Mouse (Mus musculus): Measurements from ENCODE around the gene Atp13a1. TPM values are rescaled to one million over a fixed set of nuclear protein-coding genes. Genes with fewer than 3 reads are reported as not detected.

The Atp13a1 gene
- total RNA-seq, 2 experiments from 2014 or later, result 9.9 to 10.4 TPM

DNA sequence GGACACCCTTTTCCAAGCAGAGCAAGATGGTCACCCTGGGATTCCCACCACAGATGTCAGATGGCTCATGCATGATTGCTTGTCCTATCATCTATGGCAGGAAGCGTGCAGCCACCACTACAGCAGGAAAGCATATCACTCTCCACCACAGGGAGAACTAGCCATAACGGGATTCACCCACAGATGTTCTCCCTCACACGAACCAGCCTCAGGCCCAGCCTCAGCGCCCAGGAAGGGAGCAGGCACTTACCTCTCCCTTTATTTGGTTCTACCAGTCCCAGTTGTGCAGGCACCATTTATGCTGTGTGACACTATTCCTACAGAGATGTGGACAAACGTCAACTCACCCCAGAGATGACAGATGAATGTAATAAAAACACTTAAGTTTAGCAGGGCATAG lies 1.9 kb upstream of the Atp13a1 start:
- no peak overlapping the region for H3K4me3 ChIP-seq
- no peak overlapping the region for H3K27ac ChIP-seq
- intact Hi-C loops (cut with DNase I), result no loop called here
- TF ChIP-seq CTCF (IDR thresholded peaks at IDR 0.05), result no peak
- no peak for DNase-seq

DNA sequence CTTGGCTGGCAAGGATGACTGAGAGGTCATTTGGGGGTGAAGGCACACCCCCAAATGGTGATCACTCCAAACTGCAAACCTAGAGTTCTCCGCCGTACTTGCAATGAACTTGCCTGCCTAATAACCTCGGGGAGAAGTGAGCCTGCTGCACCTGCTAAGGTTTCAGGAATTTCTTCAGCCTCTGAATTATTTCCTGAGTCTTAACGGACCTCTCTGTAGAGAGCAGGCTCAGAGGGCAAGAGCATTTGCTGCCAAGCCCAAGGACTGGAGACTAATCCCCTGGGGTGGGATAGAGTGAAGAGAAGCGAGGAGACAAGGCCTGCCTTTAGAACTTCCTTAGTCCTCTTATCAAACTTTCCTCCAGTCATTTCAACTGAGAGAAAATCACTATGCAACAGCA lies 1.2 kb upstream of the Atp13a1 start:
- intact Hi-C loops (cut with DNase I), result loop anchor here (2.0 to 5.0 kb wide), 2 partner anchors 15 to 72 kb away; partner anchors contain the start of gene Gm20422
- no peak for TF ChIP-seq CTCF (IDR thresholded peaks at IDR 0.05)
- no peak for DNase-seq

DNA sequence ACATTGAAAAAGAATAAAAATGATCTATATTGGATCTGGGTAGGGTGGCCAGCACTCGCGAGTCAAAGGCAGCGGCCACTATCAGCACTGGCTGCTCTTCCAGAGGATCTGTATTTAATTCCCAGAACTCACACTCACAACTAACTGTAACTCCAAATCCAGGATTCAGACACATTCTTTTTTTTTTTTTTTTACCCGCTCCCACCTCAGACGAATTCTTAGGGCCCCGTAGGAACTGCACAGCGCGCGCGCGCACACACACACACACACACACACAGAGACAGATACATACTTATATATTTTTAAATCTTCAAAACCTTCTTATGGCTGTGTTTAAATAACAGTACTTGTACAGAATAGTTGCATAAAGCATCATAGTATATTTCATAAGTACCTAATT lies 599 bp upstream of the Atp13a1 start:
- no peak for DNase-seq
- Histone ChIP-seq H3K4me3 (peak overlapping the region; percentile 100), H3K27ac (peak overlapping the region; percentile 89)
- TF ChIP-seq CTCF (IDR thresholded peaks at IDR 0.05), result no peak
- intact Hi-C loops (cut with DNase I), result loop anchor here (2.0 to 5.0 kb wide), 2 partner anchors 16 to 73 kb away; partner anchors contain the start of gene Gm20422

More for the DNA sequence above, 1.2 kb upstream of the Atp13a1 start:
- H3K4me3 ChIP-seq, result no peak overlapping the region
- no peak overlapping the region for H3K27ac ChIP-seq

DNA sequence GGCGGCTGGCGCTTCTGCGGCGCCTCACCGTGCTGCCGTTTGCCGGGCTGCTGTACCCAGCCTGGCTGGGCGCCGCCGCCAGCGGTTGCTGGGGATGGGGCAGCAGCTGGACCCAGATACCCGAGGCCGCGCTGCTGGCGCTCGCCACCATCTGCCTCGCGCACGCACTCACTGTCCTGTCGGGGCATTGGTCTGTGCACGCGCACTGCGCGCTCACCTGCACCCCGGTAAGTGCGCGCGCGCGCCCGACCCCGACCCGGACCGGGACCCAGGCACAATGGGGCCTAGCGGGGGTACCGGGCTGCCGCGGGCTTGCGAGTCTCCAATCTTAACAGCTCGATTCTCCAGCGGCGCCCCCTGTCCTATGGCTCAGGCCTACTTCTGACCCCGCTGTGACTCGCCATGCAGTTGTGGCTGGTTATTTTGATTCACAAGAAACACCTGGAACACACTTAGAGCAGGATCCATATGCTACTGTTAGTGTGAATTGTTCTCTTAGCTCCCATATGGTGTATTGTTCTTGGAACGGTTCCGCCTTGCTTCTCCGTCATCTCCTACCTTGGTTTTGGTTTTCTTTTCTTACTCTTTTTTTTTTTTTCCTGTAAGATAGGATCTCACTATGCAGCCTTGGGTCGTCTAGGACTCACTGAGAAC lies 579 bp downstream of the Atp13a1 start:
- H3K27ac ChIP-seq, result peak overlapping the region; percentile 89
- intact Hi-C loops (cut with DNase I), result loop anchor here (2.0 to 5.0 kb wide), 2 partner anchors 17 to 74 kb away; partner anchors contain the start of gene Gm20422
- no peak for TF ChIP-seq CTCF (IDR thresholded peaks at IDR 0.05)
- peak; percentile 59 for DNase-seq
- peak overlapping the region; percentile 100 for H3K4me3 ChIP-seq

DNA sequence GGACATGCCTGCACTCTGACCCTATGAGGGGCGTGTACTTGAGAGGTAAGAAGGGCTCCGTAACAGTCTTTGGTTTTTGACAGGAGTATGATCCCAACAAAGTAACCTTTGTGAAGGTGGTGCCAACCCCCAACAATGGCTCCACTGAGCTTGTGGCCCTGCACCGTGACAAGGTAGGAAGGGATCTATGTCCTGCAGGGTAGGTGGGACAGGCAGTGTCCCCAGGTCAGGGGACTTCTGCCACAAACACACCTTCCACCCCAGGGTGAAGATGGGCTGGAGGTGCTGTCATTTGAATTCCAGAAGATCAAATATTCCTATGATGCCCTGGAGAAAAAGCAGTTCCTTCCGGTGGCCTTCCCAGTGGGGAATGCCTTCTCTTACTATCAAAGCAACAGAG lies 2.7 kb downstream of the Atp13a1 start:
- no peak for DNase-seq
- H3K27ac ChIP-seq, result no peak overlapping the region
- intact Hi-C loops (cut with DNase I), result loop anchor here (5.0 kb wide), 1 partner anchor 76 kb away; no protein-coding TSS in a partner anchor
- no peak for TF ChIP-seq CTCF (IDR thresholded peaks at IDR 0.05)
- H3K4me3 ChIP-seq, result no peak overlapping the region

DNA sequence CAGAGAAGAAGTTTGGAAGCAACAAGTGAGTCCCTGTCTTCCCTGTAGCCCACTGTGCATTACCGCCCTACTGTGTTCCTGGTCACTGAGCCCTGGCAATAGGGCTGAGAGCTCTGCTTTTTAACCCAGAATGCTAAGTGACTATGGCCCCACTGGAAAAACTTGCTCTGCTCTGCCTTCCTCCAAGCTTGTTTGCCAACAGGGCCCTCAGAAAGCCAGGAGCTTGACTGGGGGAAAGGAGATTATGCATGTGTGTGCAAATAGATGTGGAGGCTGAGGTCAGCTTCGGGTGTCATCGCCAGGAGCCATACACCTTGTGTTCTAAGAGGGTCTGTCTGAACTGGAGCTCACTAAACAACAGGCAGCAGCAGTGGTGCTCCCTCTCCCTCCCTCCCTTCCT lies 3.1 kb downstream of the Atp13a1 start:
- Histone ChIP-seq H3K27ac (no peak overlapping the region), H3K4me3 (no peak overlapping the region)
- DNase-seq, result no peak
- intact Hi-C loops (cut with DNase I), result loop anchor here (5.0 kb wide), 1 partner anchor 77 kb away; no protein-coding TSS in a partner anchor
- no peak for TF ChIP-seq CTCF (IDR thresholded peaks at IDR 0.05)

DNA sequence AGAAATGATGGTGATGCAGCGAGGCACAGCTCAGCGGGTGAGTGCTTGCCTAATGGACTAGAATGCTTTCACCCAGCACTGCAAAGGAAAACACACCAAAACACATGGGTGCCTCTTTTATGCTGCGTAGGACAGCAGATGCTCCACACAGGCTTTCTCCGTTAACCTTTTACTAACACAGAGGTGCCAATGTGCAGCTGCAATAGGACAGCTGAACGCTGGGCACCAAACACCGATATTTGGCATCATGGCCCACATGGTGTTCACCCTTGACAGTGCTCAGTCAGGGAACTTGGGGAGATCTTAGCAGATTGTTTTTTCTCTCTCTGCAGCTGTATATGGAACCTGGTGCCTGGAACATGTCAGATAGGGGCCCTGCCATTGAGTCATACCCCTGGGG lies 3.9 kb downstream of the Atp13a1 start:
- DNase-seq, result no peak
- no peak for TF ChIP-seq CTCF (IDR thresholded peaks at IDR 0.05)
- H3K4me3 ChIP-seq, result no peak overlapping the region
- H3K27ac ChIP-seq, result no peak overlapping the region
- intact Hi-C loops (cut with DNase I), result loop anchor here (5.0 kb wide), 1 partner anchor 78 kb away; no protein-coding TSS in a partner anchor

DNA sequence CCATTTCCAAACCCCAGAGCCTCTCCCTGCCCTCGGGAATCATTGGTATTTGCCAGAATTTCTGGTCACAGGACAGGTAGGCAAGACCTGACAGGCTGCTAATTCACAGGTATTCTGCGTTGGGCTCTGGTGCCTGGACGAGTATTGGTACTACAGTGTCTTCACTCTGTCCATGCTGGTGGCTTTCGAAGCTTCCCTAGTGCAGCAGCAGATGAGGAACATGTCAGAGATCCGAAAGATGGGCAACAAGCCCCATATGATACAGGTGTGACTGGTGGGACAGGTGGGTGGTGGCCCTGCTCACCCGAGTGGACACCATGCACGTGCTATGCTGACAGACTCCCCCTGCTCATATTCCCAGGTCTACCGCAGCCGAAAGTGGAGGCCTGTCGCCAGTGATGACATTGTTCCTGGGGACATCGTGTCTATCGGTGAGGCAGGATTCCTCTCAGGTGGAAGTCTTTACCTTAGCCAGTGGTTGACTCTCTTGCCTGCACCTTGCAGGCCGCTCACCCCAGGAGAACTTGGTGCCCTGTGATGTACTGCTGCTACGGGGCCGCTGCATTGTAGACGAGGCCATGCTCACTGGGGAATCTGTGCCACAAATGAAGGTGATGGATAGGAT lies 5.9 kb downstream of the Atp13a1 start:
- Histone ChIP-seq H3K27ac (no peak overlapping the region), H3K4me3 (no peak overlapping the region)
- intact Hi-C loops (cut with DNase I), result no loop called here
- DNase-seq, result peak; percentile 8
- no peak for TF ChIP-seq CTCF (IDR thresholded peaks at IDR 0.05)

DNA sequence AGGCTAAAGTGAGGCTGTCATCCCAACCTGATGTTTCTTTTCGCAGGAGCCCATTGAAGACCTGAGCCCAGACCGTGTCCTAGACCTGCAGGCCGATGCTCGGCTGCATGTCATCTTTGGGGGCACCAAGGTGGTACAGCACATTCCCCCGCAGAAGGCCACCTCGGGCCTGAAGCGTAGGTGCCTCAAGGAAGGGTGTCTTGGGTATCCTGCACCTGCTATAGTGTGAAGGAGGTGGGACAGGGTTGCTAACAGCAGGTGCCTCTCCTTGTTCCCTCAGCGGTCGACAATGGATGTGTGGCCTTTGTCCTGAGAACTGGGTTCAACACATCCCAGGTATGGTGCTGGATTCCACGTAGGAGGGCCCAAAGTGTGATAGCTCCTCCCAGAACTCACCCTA lies 6.7 kb downstream of the Atp13a1 start:
- TF ChIP-seq CTCF (IDR thresholded peaks at IDR 0.05), result no peak
- H3K27ac ChIP-seq, result no peak overlapping the region
- intact Hi-C loops (cut with DNase I), result no loop called here
- DNase-seq, result peak; percentile 10
- H3K4me3 ChIP-seq, result no peak overlapping the region

DNA sequence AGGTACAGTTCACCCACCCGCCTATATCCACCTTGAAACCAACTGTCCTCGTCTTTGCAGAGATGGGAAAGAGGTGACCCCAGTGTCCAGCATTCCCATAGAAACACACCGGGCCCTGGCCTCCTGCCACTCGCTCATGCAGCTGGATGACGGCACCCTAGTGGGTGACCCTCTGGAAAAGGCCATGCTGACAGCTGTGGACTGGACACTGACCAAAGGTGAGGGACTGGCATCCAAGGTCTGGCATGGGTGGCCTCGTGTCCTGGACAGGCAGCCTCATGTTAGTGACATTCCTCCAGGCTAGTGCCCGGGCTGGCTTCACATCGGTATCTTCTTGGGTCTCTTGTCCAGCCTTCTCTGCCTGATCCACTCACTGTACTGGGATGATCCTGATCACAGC lies 8.3 kb downstream of the Atp13a1 start:
- no peak overlapping the region for H3K27ac ChIP-seq
- intact Hi-C loops (cut with DNase I), result no loop called here
- no peak for DNase-seq
- no peak overlapping the region for H3K4me3 ChIP-seq
- TF ChIP-seq CTCF (IDR thresholded peaks at IDR 0.05), result no peak

DNA sequence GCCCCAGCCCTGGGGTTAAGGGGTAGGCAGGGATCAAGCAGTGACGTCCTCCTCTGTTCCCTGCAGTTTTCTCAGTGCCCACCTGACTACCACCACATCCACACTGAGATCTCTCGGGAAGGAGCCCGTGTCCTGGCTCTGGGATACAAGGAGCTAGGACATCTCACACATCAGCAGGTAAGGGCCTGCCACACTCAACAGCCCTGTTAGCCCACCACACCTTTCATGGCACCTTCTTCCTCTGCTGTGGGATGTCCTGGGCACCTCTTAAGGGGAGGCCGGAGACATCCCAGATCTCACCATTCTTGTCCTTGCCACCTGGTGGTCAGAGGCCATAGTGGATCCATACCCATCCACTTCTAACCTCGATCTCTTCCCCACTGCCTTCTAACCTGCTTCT lies 9.0 kb downstream of the Atp13a1 start:
- no peak for TF ChIP-seq CTCF (IDR thresholded peaks at IDR 0.05)
- no peak for DNase-seq
- Histone ChIP-seq H3K27ac (no peak overlapping the region), H3K4me3 (no peak overlapping the region)
- intact Hi-C loops (cut with DNase I), result no loop called here

DNA sequence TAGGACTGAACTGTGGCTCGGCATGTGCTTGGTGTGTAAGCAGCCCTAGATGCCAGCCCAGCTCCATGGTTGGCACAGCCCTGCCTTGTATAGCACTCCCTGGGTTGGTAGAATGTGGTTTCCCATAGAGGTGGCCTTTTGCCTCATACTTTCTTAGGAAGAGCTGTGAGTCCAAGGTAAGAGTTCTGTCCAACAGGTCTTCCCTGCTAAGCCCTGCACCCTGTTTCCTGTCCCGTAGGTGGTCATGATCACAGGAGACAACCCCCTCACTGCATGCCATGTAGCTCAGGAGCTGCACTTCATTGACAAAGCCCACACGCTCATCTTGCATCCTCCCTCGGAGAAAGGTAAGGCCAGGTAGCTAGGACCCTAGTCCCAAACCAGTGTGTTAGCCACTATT lies 10.8 kb downstream of the Atp13a1 start:
- DNase-seq, result no peak
- no peak for TF ChIP-seq CTCF (IDR thresholded peaks at IDR 0.05)
- intact Hi-C loops (cut with DNase I), result no loop called here
- Histone ChIP-seq H3K27ac (no peak overlapping the region), H3K4me3 (no peak overlapping the region)

DNA sequence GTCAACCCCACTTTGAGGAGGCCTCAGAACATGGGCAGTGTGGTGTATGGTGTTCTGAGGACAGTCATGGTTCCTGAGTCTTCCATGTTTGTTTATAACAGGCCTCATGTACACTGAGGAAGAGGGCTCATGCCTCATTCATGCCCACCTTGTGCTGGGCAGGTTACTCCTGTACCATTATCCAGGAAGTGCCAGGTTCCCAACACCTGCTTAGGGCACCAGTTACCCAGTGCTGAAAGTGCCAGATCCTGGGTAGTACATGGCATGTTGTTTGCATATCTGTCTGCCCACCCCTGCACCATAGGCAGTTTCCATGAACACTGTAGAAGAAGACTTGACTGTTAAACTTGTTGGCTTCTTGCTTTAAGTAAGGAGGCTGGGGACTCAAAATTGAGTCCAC lies 11.3 kb downstream of the Atp13a1 start:
- intact Hi-C loops (cut with DNase I), result no loop called here

More for the DNA sequence above, 11.3 kb downstream of the Atp13a1 start:
- no peak overlapping the region for H3K27ac ChIP-seq
- no peak for TF ChIP-seq CTCF (IDR thresholded peaks at IDR 0.05)
- no peak for DNase-seq
- H3K4me3 ChIP-seq, result no peak overlapping the region

Data from gastrocnemius, adult 2 months (tissue).